8 mouse cellular contexts compared by ENCODE assay signal in genomic region chr1:42629465-42630261, GRCm38 (mm10).
DNase-seq lines count a peak whose midpoint lies in the region; ATAC-seq and TF ChIP-seq lines count a peak whose summit lies in the region.

No protein-coding gene starts in this region.

- H3K9ac ChIP-seq in hindbrain, embryonic 14.5 days: no peak overlapping the region
- no peak overlapping the region for H3K9ac ChIP-seq in lung, postnatal 0 days (replicated peaks; ENCODE audit: low read depth)
- no peak overlapping the region for H3K9ac ChIP-seq in liver, postnatal 0 days (replicated peaks)

- 11% methylated on average over 14 of the region's 14 CpGs for WGBS in hindbrain, embryonic 14.5 days
- 29% methylated on average over 14 of the region's 14 CpGs for WGBS in lung, postnatal 0 days
- WGBS in liver, postnatal 0 days (ENCODE audit: insufficient replicate concordance): 55% methylated on average over 14 of the region's 14 CpGs

- H3K4me1 ChIP-seq in hindbrain, embryonic 14.5 days (replicated peaks; ENCODE audit: control insufficient read depth, insufficient read depth, low read length): peaks cover 27% of the 10 kb centered on the region
- peaks cover 2% of the 10 kb centered on the region; the same call in 1 of the 2 replicates for H3K4me1 ChIP-seq in lung, postnatal 0 days (ENCODE audit: insufficient read depth, low read depth, low read length)
- no peaks in the 10 kb centered on the region for H3K4me1 ChIP-seq in liver, postnatal 0 days (ENCODE audit: insufficient read depth)

- DNase-seq in retina, postnatal 1 day: peak; percentile 40
- DNase-seq in retina, embryonic 14.5 days (ENCODE audit: low spot score): no peak
- DNase-seq in hindbrain, embryonic 14.5 days (ENCODE audit: low spot score): peak; percentile 70
- DNase-seq in lung, postnatal 0 days (ENCODE audit: low spot score): peak; percentile 69
- no peak for DNase-seq in liver, postnatal 0 days
- no peak for DNase-seq in frontal cortex, postnatal 25 days (ENCODE audit: low spot score in 2 of 2)
- DNase-seq in gastrocnemius, postnatal 36 days: no peak

- H3K27me3 ChIP-seq in hindbrain, embryonic 14.5 days (ENCODE audit: control insufficient read depth, insufficient read depth, low read length): no peaks in the 10 kb centered on the region
- H3K27me3 ChIP-seq in lung, postnatal 0 days (replicated peaks; ENCODE audit: insufficient read depth, low read length): no peaks in the 10 kb centered on the region
- no peaks in the 10 kb centered on the region for H3K27me3 ChIP-seq in liver, postnatal 0 days (ENCODE audit: insufficient read depth, low read length)

- H3K9me3 ChIP-seq in hindbrain, embryonic 14.5 days (ENCODE audit: control insufficient read depth, low read length): no peaks in the 10 kb centered on the region
- no peaks in the 10 kb centered on the region for H3K9me3 ChIP-seq in lung, postnatal 0 days (ENCODE audit: low read length)
- H3K9me3 ChIP-seq in liver, postnatal 0 days (ENCODE audit: low read length): no peaks in the 10 kb centered on the region

- H3K4me2 ChIP-seq in hindbrain, embryonic 14.5 days (replicated peaks): peak overlapping the region; percentile 29
- peak overlapping the region; percentile 22; the same call in 1 of the 2 replicates for H3K4me2 ChIP-seq in lung, postnatal 0 days (replicated peaks; ENCODE audit: low read depth, low read length)
- H3K4me2 ChIP-seq in liver, postnatal 0 days (ENCODE audit: low read depth, low read length): no peak overlapping the region

- intact Hi-C loops in gastrocnemius, postnatal 36 days (cut with DNase I): no loop called here

- no peaks in the 10 kb centered on the region for H3K36me3 ChIP-seq in hindbrain, embryonic 14.5 days (replicated peaks; ENCODE audit: control insufficient read depth, insufficient read depth)
- no peaks in the 10 kb centered on the region for H3K36me3 ChIP-seq in lung, postnatal 0 days (ENCODE audit: insufficient read depth, low read length)
- no peaks in the 10 kb centered on the region for H3K36me3 ChIP-seq in liver, postnatal 0 days (replicated peaks; ENCODE audit: insufficient read depth, low read length)

- TF ChIP-seq CTCF in lung, postnatal 0 days (IDR thresholded peaks at IDR 0.05): no peak
- no peak for TF ChIP-seq CTCF in liver, postnatal 0 days (IDR thresholded peaks at IDR 0.05; ENCODE audit: low read depth)

- TF ChIP-seq EP300 in lung, postnatal 0 days (IDR thresholded peaks at IDR 0.05): no peak
- no peak for TF ChIP-seq EP300 in liver, postnatal 0 days (IDR thresholded peaks at IDR 0.05; ENCODE audit: low read depth)

- H3K4me3 ChIP-seq in hindbrain, embryonic 14.5 days (replicated peaks; ENCODE audit: low read length): no peak overlapping the region
- H3K4me3 ChIP-seq in lung, postnatal 0 days (ENCODE audit: low read depth, low read length): no peak overlapping the region
- no peak overlapping the region for H3K4me3 ChIP-seq in liver, postnatal 0 days (ENCODE audit: low read depth, low read length)

- peak overlapping the region; percentile 16; the same call in 1 of the 2 replicates for H3K27ac ChIP-seq in hindbrain, embryonic 14.5 days
- no peak overlapping the region for H3K27ac ChIP-seq in lung, postnatal 0 days (ENCODE audit: low read length)
- no peak overlapping the region for H3K27ac ChIP-seq in liver, postnatal 0 days (ENCODE audit: low read depth)

- ATAC-seq in hindbrain, embryonic 14.5 days (ENCODE audit: low FRiP score): peak; percentile 44; the same call in 1 of the 2 replicates
- ATAC-seq in lung, postnatal 0 days: peak; percentile 41
- ATAC-seq in liver, postnatal 0 days: no peak
- no peak for ATAC-seq in frontal cortex, adult (ENCODE audit: low TSS enrichment)

Comparison
In these comparisons a context has a peak if more than half of its experiments do, and no peak if none do; other contexts are left out.
1. DNase-seq: peak in retina, postnatal 1 day (single experiment), hindbrain, embryonic 14.5 days (single experiment) and lung, postnatal 0 days (single experiment); none in retina, embryonic 14.5 days (single experiment), liver, postnatal 0 days (single experiment), frontal cortex, postnatal 25 days (0 of 2) and gastrocnemius, postnatal 36 days (0 of 2).
2. ATAC-seq: peak in hindbrain, embryonic 14.5 days (single experiment) and lung, postnatal 0 days (single experiment); none in liver, postnatal 0 days (single experiment) and frontal cortex, adult (single experiment).